Mouse (Mus musculus) ES-E14 (cell line): ENCODE measurements around the gene Nr2e1. TPM values are rescaled to one million over a fixed set of nuclear protein-coding genes. Genes with fewer than 3 reads are reported as not detected.
A peak's percentile ranks its signal among the peaks of the same experiment; 100 is the strongest.

Source experiments
- DNase-seq: peaks from one replicate; pipeline ENCODE4 v3.0.0-alpha.2; 2013; ENCODE audit warnings: low read depth, low spot score
- H3K27ac ChIP-seq: 2 replicates; pipeline ENCODE4 v1.5.1; 2012; ENCODE audit warnings: low read depth, mild to moderate bottlenecking, low read length, moderate library complexity, mixed read lengths; ENCODE audit not compliant: poor library complexity, insufficient read depth, severe bottlenecking
- H3K36me3 ChIP-seq: 2 replicates; pipeline ENCODE4 v1.6.1; 2012; ENCODE audit warnings: mild to moderate bottlenecking, low read length, moderate library complexity, mixed read lengths; ENCODE audit not compliant: control insufficient read depth, poor library complexity, insufficient read depth, severe bottlenecking
- H3K4me1 ChIP-seq, 2 experiments: fragments of 150-350 bp in 1 of 2; sonication (generic) in 1 of 2; 2 replicates each; pipeline ENCODE4 v1.6.1; 2012; ENCODE audit warnings: low read length in 2 of 2, mild to moderate bottlenecking in 1 of 2, mixed read lengths in 1 of 2; ENCODE audit not compliant: control insufficient read depth in 2 of 2, insufficient read depth in 2 of 2, poor library complexity in 1 of 2
- H3K4me3 ChIP-seq, 2 experiments: fragments of 150-350 bp in 1 of 2; sonication (generic) in 1 of 2; 2 replicates each; pipeline ENCODE4 v1.5.1; 2012; ENCODE audit warnings: low read length in 2 of 2, low read depth in 1 of 2, mild to moderate bottlenecking in 1 of 2, mixed read lengths in 1 of 2; ENCODE audit not compliant: insufficient read depth in 1 of 2, poor library complexity in 1 of 2, severe bottlenecking in 1 of 2
- H3K9ac ChIP-seq: 2 replicates; pipeline ENCODE4 v1.6.1; 2012; ENCODE audit warnings: low read depth, mild to moderate bottlenecking, low read length, mixed read lengths; ENCODE audit not compliant: poor library complexity, insufficient read depth, severe bottlenecking
- H3K9me3 ChIP-seq: fragments of 150-350 bp; sonication (generic); 2 replicates; pipeline ENCODE4 v1.6.1; 2012; ENCODE audit warnings: low read depth, mild to moderate bottlenecking, low read length; ENCODE audit not compliant: control insufficient read depth, insufficient read depth
- CHD2 ChIP-seq: IDR thresholded peaks from 2 replicates; pipeline ENCODE4 v1.6.1; 2014; ENCODE audit warnings: mild to moderate bottlenecking, low read depth, low read length, inconsistent platforms
- HCFC1 ChIP-seq: IDR thresholded peaks from 2 replicates; pipeline ENCODE4 v1.6.1; 2012; ENCODE audit warnings: low read length, inconsistent platforms, borderline replicate concordance; ENCODE audit not compliant: insufficient read depth
- MAFK ChIP-seq: IDR thresholded peaks from 2 replicates; pipeline ENCODE4 v1.6.1; 2014; ENCODE audit warnings: mild to moderate bottlenecking, low read depth, low read length, inconsistent platforms; ENCODE audit not compliant: insufficient read depth
- ZC3H11A ChIP-seq: IDR thresholded peaks from 2 replicates; pipeline ENCODE4 v1.6.1; 2012; ENCODE audit warnings: low read depth, mild to moderate bottlenecking, inconsistent platforms, low read length, borderline replicate concordance
- ZNF384 ChIP-seq: IDR thresholded peaks from 2 replicates; pipeline ENCODE4 v1.6.1; 2012; ENCODE audit warnings: low read depth, low read length, inconsistent platforms
- in situ Hi-C, 2 experiments: fragments of 600-800 bp; cut with MboI; formaldehyde crosslinking; loops; one replicate each; pipeline ENCODE4 v1.15.1; 2025; ENCODE audit warnings: low sequenced_read_pairs in 2 of 2, inconsistent platforms in 1 of 2; ENCODE audit not compliant: unreplicated experiment in 2 of 2
- total RNA-seq: library from RNA; depleted of rRNA; stranded (reverse); fragments of 300-350 nt; gene quantifications from 2 replicates; pipeline ENCODE4 v1.2.3, GENCODE M21; 2012

The Nr2e1 gene
- total RNA-seq, 1 experiment = not detected

DNA sequence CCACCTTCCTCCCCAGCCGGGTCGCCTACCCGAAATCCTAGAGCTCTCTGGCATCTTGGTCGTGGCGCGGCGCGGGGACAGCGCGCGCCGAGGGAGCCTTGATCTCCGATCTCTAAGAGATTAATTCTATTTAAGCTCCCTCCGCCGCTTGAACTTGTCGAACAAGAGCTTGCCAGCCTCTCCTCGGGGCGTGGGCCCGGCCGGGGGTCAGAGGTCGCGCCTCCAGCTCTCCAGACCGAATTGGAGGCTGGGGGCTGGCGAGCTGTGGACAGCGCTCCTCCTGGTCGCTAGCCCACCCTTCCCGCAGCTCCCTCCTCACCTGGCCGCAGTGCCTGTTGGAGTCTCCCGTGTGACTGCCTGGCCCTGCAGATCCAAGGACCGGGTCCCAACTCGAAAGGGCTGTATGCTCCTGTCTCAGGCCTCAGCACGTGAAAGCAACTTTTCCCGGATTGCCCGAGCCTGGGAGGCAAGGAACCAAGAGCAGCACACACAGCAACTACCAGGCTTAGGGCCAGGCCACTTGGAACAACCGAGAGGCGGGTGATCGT is 1.1 kb upstream of the Nr2e1 start:
- no peak overlapping the region for H3K27ac ChIP-seq
- H3K36me3 ChIP-seq = no peaks in the 10 kb centered on the region
- no peak overlapping the region for H3K9ac ChIP-seq
- no peak for TF ChIP-seq MAFK
- no peak for TF ChIP-seq ZNF384
- TF ChIP-seq CHD2 = no peak
- no peak for TF ChIP-seq HCFC1
- TF ChIP-seq ZC3H11A = no peak
- no peaks in the 10 kb centered on the region for H3K9me3 ChIP-seq
- H3K4me3 ChIP-seq = peak overlapping the region in 1 of 2 experiments; percentile 27; a peak in 1 of 4 replicates
- in situ Hi-C loops = loop anchor here in 1 of 2 experiments (10.0 kb wide), 1 partner anchor 280 kb away; no protein-coding TSS in a partner anchor
- no peaks in the 10 kb centered on the region; a peak in 1 of 4 replicates for H3K4me1 ChIP-seq
- no peak for DNase-seq

DNA sequence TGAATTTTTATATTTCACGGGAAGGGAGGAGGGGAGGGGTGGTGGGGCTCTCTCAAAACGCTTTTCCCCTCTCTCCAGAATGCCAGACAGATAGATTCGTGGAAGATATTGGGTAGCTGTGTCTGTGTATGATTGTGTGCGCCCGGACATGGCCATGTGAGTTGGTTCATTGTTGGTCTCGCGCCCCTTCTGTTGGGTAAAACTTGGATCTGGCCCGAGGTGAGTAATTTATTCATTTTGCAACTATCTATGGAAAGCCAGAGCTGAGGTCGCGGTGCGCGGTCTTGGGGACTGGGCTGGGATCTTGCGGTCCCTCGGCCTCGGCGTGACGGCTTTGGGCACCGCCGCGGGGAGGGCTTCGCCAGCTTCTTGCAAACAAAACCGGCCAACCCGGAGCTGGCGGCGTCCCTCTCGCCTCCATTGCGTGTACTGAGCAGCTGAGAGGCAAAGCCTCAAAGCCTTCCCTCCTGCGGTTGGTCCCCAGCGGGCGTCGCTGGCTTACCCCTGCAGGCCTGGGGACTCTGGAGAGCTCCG is 537 bp upstream of the Nr2e1 start:
- no peaks in the 10 kb centered on the region; a peak in 1 of 4 replicates for H3K4me1 ChIP-seq
- peak overlapping the region; percentile 27 to 34; a peak in 1 of 4 replicates for H3K4me3 ChIP-seq
- no peaks in the 10 kb centered on the region for H3K36me3 ChIP-seq
- DNase-seq = no peak
- TF ChIP-seq ZNF384 = no peak
- no peak for TF ChIP-seq CHD2
- TF ChIP-seq HCFC1 = no peak
- no peak for TF ChIP-seq MAFK
- TF ChIP-seq ZC3H11A = no peak
- in situ Hi-C loops = loop anchor here in 1 of 2 experiments (10.0 kb wide), 1 partner anchor 279 kb away; no protein-coding TSS in a partner anchor
- no peaks in the 10 kb centered on the region for H3K9me3 ChIP-seq
- H3K9ac ChIP-seq = no peak overlapping the region
- H3K27ac ChIP-seq = no peak overlapping the region

DNA sequence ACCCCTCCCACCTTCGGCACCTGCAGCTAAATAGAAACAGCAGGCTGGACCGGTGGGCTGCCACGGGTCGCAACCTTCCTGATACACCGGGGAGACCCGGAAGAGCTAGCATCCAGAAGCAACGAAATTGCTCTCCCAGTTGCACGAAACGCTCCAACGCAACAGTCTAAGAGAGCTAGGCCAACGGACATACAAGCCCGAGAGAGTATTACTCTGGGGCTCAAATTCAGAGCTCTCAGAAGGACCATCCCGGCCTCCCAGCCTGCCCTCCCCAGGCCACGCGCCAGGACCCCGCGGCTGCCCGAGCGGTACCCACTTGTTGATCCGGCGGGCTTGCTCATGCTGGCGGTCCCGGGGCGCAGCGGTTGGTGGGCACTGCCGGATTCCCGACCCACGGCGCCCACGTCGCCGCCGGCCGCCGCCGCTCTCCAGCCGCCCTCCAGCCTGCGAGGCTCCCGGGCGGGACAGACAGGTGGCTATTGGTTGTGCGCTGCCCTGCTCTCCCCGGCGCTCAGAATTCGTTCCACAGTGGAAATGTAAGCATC is 794 bp downstream of the Nr2e1 start:
- peak overlapping the region; percentile 4; a peak in 1 of 4 replicates for H3K4me3 ChIP-seq

DNA sequence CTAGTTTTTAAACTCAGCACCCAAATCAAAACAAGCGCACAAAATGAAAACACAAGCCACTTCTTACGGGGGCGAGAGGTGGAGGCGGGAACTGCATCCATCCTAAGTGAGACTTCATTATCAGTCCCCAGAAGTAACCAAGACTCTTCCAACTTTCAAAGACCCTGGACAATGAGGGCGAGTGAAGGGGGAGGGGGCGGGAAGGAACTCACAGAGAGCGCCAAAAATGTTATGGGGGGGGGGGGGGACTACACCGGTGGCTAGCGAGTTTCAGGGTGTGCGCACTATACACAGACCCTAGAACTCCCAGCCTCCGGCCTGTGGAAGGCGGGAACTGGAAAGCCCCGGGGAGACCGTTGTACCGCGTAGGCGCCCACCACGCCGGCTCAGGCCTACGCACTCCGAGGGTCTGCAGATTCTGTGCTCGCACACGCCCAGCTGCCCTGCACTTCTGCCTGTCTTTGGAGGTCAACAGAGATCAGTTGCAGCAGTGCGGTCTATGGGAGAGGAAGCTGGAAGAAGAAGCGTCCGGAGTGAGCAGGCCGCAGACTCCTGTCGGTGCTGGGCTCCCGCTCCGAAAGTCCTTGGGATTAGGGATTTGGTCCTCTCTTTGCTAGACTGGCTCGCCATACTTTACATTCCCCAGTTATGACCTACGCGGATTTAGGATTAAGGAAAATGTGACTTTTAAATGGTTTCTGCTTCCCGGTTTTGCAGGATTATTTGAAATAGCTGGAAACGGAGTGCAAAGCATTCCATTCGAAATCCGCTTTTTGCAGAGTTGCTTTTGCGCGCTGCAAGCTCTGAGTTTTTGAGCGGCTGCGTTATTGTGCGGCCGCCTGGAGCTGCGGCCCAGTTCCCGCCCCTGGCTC is 1.5 kb downstream of the Nr2e1 start:
- Histone ChIP-seq H3K9ac (no peak overlapping the region), H3K4me1 (no peaks in the 10 kb centered on the region; a peak in 1 of 4 replicates), H3K4me3 (peak overlapping the region; percentile 4 to 17; a peak in 2 of 4 replicates), H3K36me3 (no peaks in the 10 kb centered on the region), H3K27ac (no peak overlapping the region), H3K9me3 (no peaks in the 10 kb centered on the region)
- DNase-seq = no peak
- in situ Hi-C loops = loop anchor here in 1 of 2 experiments (10.0 kb wide), 1 partner anchor 277 kb away; no protein-coding TSS in a partner anchor
- no peak for TF ChIP-seq ZNF384
- TF ChIP-seq CHD2 = no peak
- no peak for TF ChIP-seq ZC3H11A
- no peak for TF ChIP-seq HCFC1
- no peak for TF ChIP-seq MAFK

More for the DNA sequence above, 794 bp downstream of the Nr2e1 start:
- Histone ChIP-seq H3K9me3 (no peaks in the 10 kb centered on the region), H3K36me3 (no peaks in the 10 kb centered on the region), H3K27ac (no peak overlapping the region), H3K4me1 (no peaks in the 10 kb centered on the region; a peak in 1 of 4 replicates), H3K9ac (no peak overlapping the region)
- TF ChIP-seq MAFK = no peak
- no peak for TF ChIP-seq ZC3H11A
- no peak for TF ChIP-seq ZNF384
- no peak for TF ChIP-seq CHD2
- no peak for TF ChIP-seq HCFC1
- DNase-seq = no peak
- in situ Hi-C loops = loop anchor here in 1 of 2 experiments (10.0 kb wide), 1 partner anchor 278 kb away; no protein-coding TSS in a partner anchor
